Mouse (Mus musculus) embryonic stem cell, embryonic (primary cell): ENCODE measurements around the gene Inpp5b.

ENCODE experiments used
- CTCF ChIA-PET, 4 experiments: fragments of 300-600 bp in 2 of 4; fragments of 350-600 bp in 2 of 4; sonication (Branson Sonifier 250); formaldehyde crosslinking; loops; one replicate each; lab custom pipeline; 2022; ENCODE audit warnings: inconsistent platforms in 2 of 4; lab: Charles Lee
- POLR2A ChIA-PET, 4 experiments: fragments of 300-600 bp in 2 of 4; fragments of 350-600 bp in 2 of 4; sonication (Branson Sonifier 250); formaldehyde crosslinking; loops; one replicate each; lab custom pipeline; 2022; ENCODE audit warnings: antibody characterized with exemption in 4 of 4, inconsistent platforms in 1 of 4; lab: Charles Lee

Inpp5b gene

GRCm38 (mm10) chr4:124849631-124850260 is 108.1 kb downstream of the Inpp5b start:
- CTCF ChIA-PET, result interaction anchor here in 1 of 4 experiments (0.8 to 1.2 kb wide), 2 partner anchors 32 to 48 kb away, joined by 3 read pairs; partner anchors contain the start of gene Mtf1

GRCm38 (mm10) chr4:124850261-124850913 is 108.7 kb downstream of the Inpp5b start, which contains the start of gene Yrdc:
Yrdc (plus strand) TSS chr4:124850679.
- POLR2A ChIA-PET, result interaction anchor here in 3 of 4 experiments (0.6 to 4.9 kb wide), 14 partner anchors 9 to 1689 kb away, joined by 3 to 49 read pairs (median 4); partner anchors contain the start of genes Maneal (in 2 of the 3), 9930104L06Rik (in 1 of the 3) and Mtf1 (in 1 of the 3)

More at GRCm38 (mm10) chr4:124849631-124850260, 108.1 kb downstream of the Inpp5b start:
- POLR2A ChIA-PET, result interaction anchor here in 3 of 4 experiments (0.6 to 4.9 kb wide), 7 partner anchors 8 to 1688 kb away, joined by 3 to 49 read pairs (median 3); partner anchors contain the start of genes Maneal (in 1 of the 3) and Mtf1 (in 1 of the 3)

More at GRCm38 (mm10) chr4:124850261-124850913, 108.7 kb downstream of the Inpp5b start, which contains the start of gene Yrdc:
- CTCF ChIA-PET, result interaction anchor here in 1 of 4 experiments (0.8 to 1.2 kb wide), 2 partner anchors 32 to 48 kb away, joined by 3 read pairs; partner anchors contain the start of gene Mtf1
